ENCODE assay signal across 8 mouse cellular contexts in genomic region chr7:3616389-3617241, GRCm38 (mm10). TPM values are rescaled to one million over a fixed set of nuclear protein-coding genes. Genes with fewer than 3 reads are reported as not detected.
DNase-seq lines count a peak whose midpoint lies in the region; ATAC-seq and TF ChIP-seq lines count a peak whose summit lies in the region.
"Had no signal": no experiment of that assay in that cellular context is flagged by ENCODE, and none has a peak within 500 bp of the region (broad histone marks: within the 10 kb centered on the region; RNA-seq: fewer than 3 reads in every experiment).

No protein-coding gene starts in this region.

- in situ Hi-C loops in Patski (cut with MboI; ENCODE audit: low pct_unique_long_range_greater_than_20kb): no loop called here

- ATAC-seq in Patski: peak; percentile 15
- peak; percentile 47 for ATAC-seq in forebrain, embryonic 11.5 days (replicated peaks; ENCODE audit: low FRiP score)
- ATAC-seq in stomach, embryonic 16.5 days (ENCODE audit: insufficient read depth, low FRiP score): no peak; the same call in none of the 2 replicates

- H3K79me2 ChIP-seq in liver, adult 2 months (ENCODE audit: control insufficient read depth, insufficient read depth, low read length): peaks cover 3% of the 10 kb centered on the region; the same call in 1 of the 2 replicates

- H3K27ac ChIP-seq in forebrain, embryonic 11.5 days (ENCODE audit: low read depth, low read length): no peak overlapping the region
- no peak overlapping the region; the same call in 1 of the 2 replicates for H3K27ac ChIP-seq in liver, adult 2 months (replicated peaks; ENCODE audit: insufficient read depth, low read depth, low read length)
- no peak overlapping the region for H3K27ac ChIP-seq in stomach, embryonic 16.5 days (ENCODE audit: low read length)

- CTCF ChIA-PET in Patski (lab: Charles Lee): interaction anchor here (1.0 to 2.3 kb wide), 10 partner anchors 10 to 286 kb away, joined by 3 to 18 read pairs (median 4); no protein-coding TSS in a partner anchor

- TF ChIP-seq CTCF in Patski (IDR thresholded peaks at IDR 0.05): peak; percentile 73
- TF ChIP-seq CTCF in liver, adult 2 months (IDR thresholded peaks at IDR 0.05; ENCODE audit: low read depth, low read length): peak; percentile 48

- peak overlapping the region; percentile 77 for H3K4me3 ChIP-seq in forebrain, embryonic 11.5 days (ENCODE audit: low read depth, low read length)
- H3K4me3 ChIP-seq in liver, adult 2 months (ENCODE audit: insufficient read depth, low read depth, low read length): no peak overlapping the region; the same call in 1 of the 2 replicates
- H3K4me3 ChIP-seq in stomach, embryonic 16.5 days (replicated peaks; ENCODE audit: low read length): peak overlapping the region; percentile 80

- no peak for TF ChIP-seq POLR2A in liver, adult 2 months (IDR thresholded peaks at IDR 0.05; ENCODE audit: extremely low read depth, insufficient read depth, low read length)

- WGBS in forebrain, embryonic 11.5 days: 41% methylated on average over 6 of the region's 6 CpGs
- WGBS in liver, adult 2 months: 38% methylated on average over 6 of the region's 6 CpGs
- 38% methylated on average over 6 of the region's 6 CpGs for WGBS in stomach, embryonic 16.5 days

- POLR2A ChIA-PET in Patski (lab: Charles Lee): interaction anchor here (0.9 kb wide), 1 partner anchor 9 kb away, joined by 3 read pairs; no protein-coding TSS in a partner anchor

- H3K36me3 ChIP-seq in forebrain, embryonic 11.5 days (ENCODE audit: control insufficient read depth, insufficient read depth, low read length): peaks cover 3% of the 10 kb centered on the region; the same call in 1 of the 2 replicates
- peaks cover 2% of the 10 kb centered on the region; the same call in 1 of the 2 replicates for H3K36me3 ChIP-seq in liver, adult 2 months (ENCODE audit: control insufficient read depth, insufficient read depth, low read length)
- H3K36me3 ChIP-seq in stomach, embryonic 16.5 days (ENCODE audit: control insufficient read depth, insufficient read depth, low read length): peaks cover 4% of the 10 kb centered on the region

- no peak overlapping the region for H3K9ac ChIP-seq in forebrain, embryonic 11.5 days (ENCODE audit: low read length)
- no peak overlapping the region for H3K9ac ChIP-seq in liver, adult 2 months (ENCODE audit: low read depth, low read length)
- H3K9ac ChIP-seq in stomach, embryonic 16.5 days (ENCODE audit: low read length): no peak overlapping the region

- peak; percentile 41 to 50 for DNase-seq in layer of hippocampus, adult 8-10 months (ENCODE audit: low spot score in 2 of 2)
- DNase-seq in layer of hippocampus, postnatal 14 days (ENCODE audit: low spot score in 2 of 2): no peak
- no peak for DNase-seq in Patski (ENCODE audit: low read depth, low spot score)
- DNase-seq in forebrain, embryonic 11.5 days (ENCODE audit: low spot score): no peak
- DNase-seq in liver, adult 2 months (ENCODE audit: extremely low read depth, low read depth, low spot score): no peak
- DNase-seq in gastrocnemius, postnatal 14 days: no peak

- intact Hi-C loops in gastrocnemius, postnatal 14 days (cut with DNase I; ENCODE audit: low total_unique reads): no loop called here

- H3K27me3 ChIP-seq in Patski: no peaks in the 10 kb centered on the region
- H3K27me3 ChIP-seq in forebrain, embryonic 11.5 days (ENCODE audit: control insufficient read depth, insufficient read depth, low read length): no peaks in the 10 kb centered on the region
- no peaks in the 10 kb centered on the region for H3K27me3 ChIP-seq in liver, adult 2 months (ENCODE audit: control insufficient read depth, insufficient read depth, low read length)
- H3K27me3 ChIP-seq in stomach, embryonic 16.5 days (ENCODE audit: control insufficient read depth, insufficient read depth, low read length): no peaks in the 10 kb centered on the region

- H3K9me3 ChIP-seq in forebrain, embryonic 11.5 days (ENCODE audit: control insufficient read depth, low read length): no peaks in the 10 kb centered on the region
- H3K9me3 ChIP-seq in stomach, embryonic 16.5 days (replicated peaks; ENCODE audit: control insufficient read depth, low read length): no peaks in the 10 kb centered on the region

- no peaks in the 10 kb centered on the region; the same call in 1 of the 2 replicates for H3K4me1 ChIP-seq in forebrain, embryonic 11.5 days (replicated peaks; ENCODE audit: control insufficient read depth, insufficient read depth, low read length)
- H3K4me1 ChIP-seq in liver, adult 2 months (ENCODE audit: control insufficient read depth, insufficient read depth, low read length): peaks cover 3% of the 10 kb centered on the region; the same call in 1 of the 2 replicates
- H3K4me1 ChIP-seq in stomach, embryonic 16.5 days (ENCODE audit: control insufficient read depth, insufficient read depth, low read length): peaks cover 6% of the 10 kb centered on the region

- peak overlapping the region; percentile 69; the same call in 1 of the 2 replicates for H3K4me2 ChIP-seq in forebrain, embryonic 11.5 days (ENCODE audit: low read depth, low read length, severe bottlenecking)
- peak overlapping the region; percentile 39 for H3K4me2 ChIP-seq in stomach, embryonic 16.5 days (ENCODE audit: low read depth, low read length)

RNA-seq across cellular contexts. Expression of gene Ndufa3, which starts 0.6 kb away (rescaled TPM):
- 100 to 1,000 TPM; 526 to 633 (median 592) TPM for total RNA-seq in layer of hippocampus, adult 8-10 months (2022)
- total RNA-seq in layer of hippocampus, postnatal 14 days (2021): 100 to 1,000 TPM; 634 to 664 TPM
- polyA plus RNA-seq in Patski (2021): 328 TPM
- polyA plus RNA-seq in forebrain, embryonic 11.5 days (2014; fragmentation: Nextera tagmentation; extraction: Ambion mirVana): 338 and 353 TPM in 2 replicates
- 81.8 and 106 TPM in 2 replicates for total RNA-seq in liver, adult 2 months (2014; rRNA removed)
- 380 and 395 TPM in 2 replicates for polyA plus RNA-seq in liver, adult 2 months (2012; rRNA removed)
- 457 and 491 TPM in 2 replicates for polyA plus RNA-seq in stomach, embryonic 16.5 days (2015; fragmentation: Nextera tagmentation; extraction: Ambion mirVana)
- total RNA-seq in gastrocnemius, postnatal 14 days (2021): 100 to 1,000 TPM; 731 to 849 TPM

RNA-seq across cellular contexts. Expression of gene Oscar, which starts 0.7 kb away (rescaled TPM):
- 1 to 10 TPM in 2 of 4 experiments, under 1 TPM in 2; 0.66 to 1.5 (median 1.1) TPM for total RNA-seq in layer of hippocampus, adult 8-10 months (2022)
- total RNA-seq in layer of hippocampus, postnatal 14 days (2021): 1 to 10 TPM in 1 of 2 experiments, under 1 TPM in 1; 0.65 to 1.3 TPM
- 0.09 TPM for polyA plus RNA-seq in Patski (2021)
- polyA plus RNA-seq in forebrain, embryonic 11.5 days (2014; fragmentation: Nextera tagmentation; extraction: Ambion mirVana): 0.15 and 0.36 TPM in 2 replicates
- total RNA-seq in liver, adult 2 months (2014; rRNA removed): not detected in 2 replicates
- 0.05 TPM in 1 of 2 replicates, not detected in the other for polyA plus RNA-seq in liver, adult 2 months (2012; rRNA removed)
- polyA plus RNA-seq in stomach, embryonic 16.5 days (2015; fragmentation: Nextera tagmentation; extraction: Ambion mirVana): 0.12 TPM in 2 replicates
- total RNA-seq in gastrocnemius, postnatal 14 days (2021): under 1 TPM in 1 of 2 experiments, not detected in 1; 0.13 TPM
- total RNA-seq: neutrophil, adult 5-6 weeks had no signal

RNA-seq across cellular contexts. Expression of gene Tfpt, which starts 13.1 kb away (rescaled TPM):
- total RNA-seq in layer of hippocampus, adult 8-10 months (2022): 10 to 100 TPM; 36.3 to 53.8 (median 39.7) TPM
- total RNA-seq in layer of hippocampus, postnatal 14 days (2021): 10 to 100 TPM; 37.0 to 41.1 TPM
- polyA plus RNA-seq in Patski (2021): 27.1 TPM
- polyA plus RNA-seq in forebrain, embryonic 11.5 days (2014; fragmentation: Nextera tagmentation; extraction: Ambion mirVana): 30.0 and 31.9 TPM in 2 replicates
- total RNA-seq in liver, adult 2 months (2014; rRNA removed): 4.3 and 4.8 TPM in 2 replicates
- 5.2 and 5.7 TPM in 2 replicates for polyA plus RNA-seq in liver, adult 2 months (2012; rRNA removed)
- 17.7 and 19.0 TPM in 2 replicates for polyA plus RNA-seq in stomach, embryonic 16.5 days (2015; fragmentation: Nextera tagmentation; extraction: Ambion mirVana)
- total RNA-seq in gastrocnemius, postnatal 14 days (2021): 10 to 100 TPM; 11.5 to 14.6 TPM

RNA-seq across cellular contexts. Expression of gene Prpf31, which starts 13.2 kb away (rescaled TPM):
- 10 to 100 TPM; 50.3 to 53.0 (median 51.0) TPM for total RNA-seq in layer of hippocampus, adult 8-10 months (2022)
- 10 to 100 TPM; 52.5 to 55.9 TPM for total RNA-seq in layer of hippocampus, postnatal 14 days (2021)
- polyA plus RNA-seq in Patski (2021): 58.0 TPM
- 157 and 164 TPM in 2 replicates for polyA plus RNA-seq in forebrain, embryonic 11.5 days (2014; fragmentation: Nextera tagmentation; extraction: Ambion mirVana)
- total RNA-seq in liver, adult 2 months (2014; rRNA removed): 7.9 and 9.3 TPM in 2 replicates
- 9.5 and 13.0 TPM in 2 replicates for polyA plus RNA-seq in liver, adult 2 months (2012; rRNA removed)
- polyA plus RNA-seq in stomach, embryonic 16.5 days (2015; fragmentation: Nextera tagmentation; extraction: Ambion mirVana): 79.4 and 89.0 TPM in 2 replicates
- 10 to 100 TPM; 24.7 to 27.4 TPM for total RNA-seq in gastrocnemius, postnatal 14 days (2021)

RNA-seq across cellular contexts. Expression of gene Cnot3, which starts 28.5 kb away (rescaled TPM):
- 10 to 100 TPM; 49.6 to 68.5 (median 58.8) TPM for total RNA-seq in layer of hippocampus, adult 8-10 months (2022)
- 10 to 100 TPM; 53.6 to 61.3 TPM for total RNA-seq in layer of hippocampus, postnatal 14 days (2021)
- 56.5 TPM for polyA plus RNA-seq in Patski (2021)
- polyA plus RNA-seq in forebrain, embryonic 11.5 days (2014; fragmentation: Nextera tagmentation; extraction: Ambion mirVana): 80.4 and 88.1 TPM in 2 replicates
- total RNA-seq in liver, adult 2 months (2014; rRNA removed): 4.2 and 6.4 TPM in 2 replicates
- 22.3 and 29.3 TPM in 2 replicates for polyA plus RNA-seq in liver, adult 2 months (2012; rRNA removed)
- polyA plus RNA-seq in stomach, embryonic 16.5 days (2015; fragmentation: Nextera tagmentation; extraction: Ambion mirVana): 43.0 and 44.5 TPM in 2 replicates
- total RNA-seq in gastrocnemius, postnatal 14 days (2021): 10 to 100 TPM; 18.0 to 22.3 TPM

Comparison
In these comparisons a context has a peak if more than half of its experiments do, and no peak if none do; other contexts are left out.
1. DNase-seq: peak in layer of hippocampus, adult 8-10 months (2 of 2); none in layer of hippocampus, postnatal 14 days (0 of 2), Patski (single experiment), forebrain, embryonic 11.5 days (single experiment), liver, adult 2 months (single experiment) and gastrocnemius, postnatal 14 days (single experiment).